Mouse (Mus musculus) lung, postnatal 0 days (tissue): ENCODE data around the gene Arhgap17. TPM values are rescaled to one million over a fixed set of nuclear protein-coding genes. Genes with fewer than 3 reads are reported as not detected.

Experiments used
- ATAC-seq: fragments of 200-750 bp; cut with Nextera tagmentation; 2 replicates; pipeline ENCODE4 v1.8.0; 2017; ENCODE audit warnings: moderate library complexity
- DNase-seq: peaks from one replicate; pipeline ENCODE4 v3.0.0-alpha.2; 2016; ENCODE audit warnings: low spot score
- H3K27ac ChIP-seq: fragments of 300-500 bp; sonication (generic); 2 replicates; pipeline ENCODE4 v1.5.1; 2014; ENCODE audit warnings: antibody characterized with exemption, mild to moderate bottlenecking, low read length, mixed read lengths
- H3K27me3 ChIP-seq: fragments of 300-500 bp; sonication (generic); replicated peaks from 2 replicates; pipeline ENCODE4 v1.6.1; 2014; ENCODE audit warnings: low read length, mixed read lengths; ENCODE audit not compliant: insufficient read depth
- H3K36me3 ChIP-seq: fragments of 300-500 bp; sonication (generic); 2 replicates; pipeline ENCODE4 v1.6.1; 2014; ENCODE audit warnings: low read length, mixed read lengths; ENCODE audit not compliant: insufficient read depth
- H3K4me1 ChIP-seq: fragments of 300-500 bp; sonication (generic); 2 replicates; pipeline ENCODE4 v1.6.1; 2014; ENCODE audit warnings: antibody characterized with exemption, low read depth, low read length, mixed read lengths; ENCODE audit not compliant: insufficient read depth
- H3K4me2 ChIP-seq: fragments of 300-500 bp; sonication (generic); replicated peaks from 2 replicates; pipeline ENCODE4 v1.6.1; 2014; ENCODE audit warnings: low read depth, mild to moderate bottlenecking, low read length, moderate library complexity, mixed read lengths
- H3K4me3 ChIP-seq: fragments of 300-500 bp; sonication (generic); 2 replicates; pipeline ENCODE4 v1.5.1; 2014; ENCODE audit warnings: low read depth, low read length
- H3K9ac ChIP-seq: fragments of 300-500 bp; sonication (generic); replicated peaks from 2 replicates; pipeline ENCODE4 v1.6.1; 2014; ENCODE audit warnings: low read depth, mild to moderate bottlenecking
- H3K9me3 ChIP-seq: fragments of 300-500 bp; sonication (generic); 2 replicates; pipeline ENCODE4 v1.6.1; 2016; ENCODE audit warnings: low read length, mixed read lengths
- CTCF ChIP-seq: IDR thresholded peaks from 2 replicates; pipeline ENCODE4 v1.5.1; 2016; ENCODE audit warnings: antibody characterized with exemption, mild to moderate bottlenecking
- EP300 ChIP-seq: IDR thresholded peaks from 2 replicates; pipeline ENCODE4 v1.6.1; 2016; ENCODE audit warnings: antibody characterized with exemption, mild to moderate bottlenecking, control low read depth
- WGBS: fragments of 180-500 bp; shearing (Covaris S2); extraction: QIAGEN DNeasy Blood & Tissue Kit; methylation state at CpG from one replicate; pipeline ENCODE4 v1.1.7; 2014; 5-methylcytosine and 5-hydroxymethylcytosine counted together
- polyA plus RNA-seq: library from polyadenylated mRNA; unstranded; fragments of >200 nt; fragmentation: Nextera tagmentation; extraction: Ambion mirVana; gene quantifications from 2 replicates; pipeline ENCODE4 v1.2.1, GENCODE M21; 2015

Arhgap17 gene
- polyA plus RNA-seq, 1 experiment from 2014 or later, result 14.5 TPM

GRCm38 (mm10) chr7:123406988-123407387 is 37.3 kb upstream of the Arhgap17 start:
- Histone ChIP-seq H3K9me3 (no peaks in the 10 kb centered on the region), H3K36me3 (peaks cover 19% of the 10 kb centered on the region), H3K4me1 (no peaks in the 10 kb centered on the region), H3K27me3 (no peaks in the 10 kb centered on the region), H3K4me3 (no peak overlapping the region), H3K9ac (no peak overlapping the region), H3K27ac (no peak overlapping the region), H3K4me2 (no peak overlapping the region)
- 82% methylated on average over 4 of the region's 4 CpGs for WGBS
- TF ChIP-seq CTCF, result no peak
- TF ChIP-seq EP300, result no peak
- DNase-seq (no peak), ATAC-seq (no peak)

GRCm38 (mm10) chr7:123405619-123406018 is 35.9 kb upstream of the Arhgap17 start:
- H3K36me3 ChIP-seq, result peaks cover 19% of the 10 kb centered on the region
- no peak overlapping the region for H3K9ac ChIP-seq
- H3K4me1 ChIP-seq, result no peaks in the 10 kb centered on the region
- WGBS, result 59% methylated on average over 3 of the region's 3 CpGs
- DNase-seq, result no peak
- H3K4me2 ChIP-seq, result no peak overlapping the region
- no peak overlapping the region for H3K27ac ChIP-seq
- H3K27me3 ChIP-seq, result no peaks in the 10 kb centered on the region
- no peak for ATAC-seq
- H3K4me3 ChIP-seq, result no peak overlapping the region
- H3K9me3 ChIP-seq, result no peaks in the 10 kb centered on the region
- no peak for TF ChIP-seq EP300
- no peak for TF ChIP-seq CTCF

GRCm38 (mm10) chr7:123404198-123404597 is 34.5 kb upstream of the Arhgap17 start:
- DNase-seq (no peak), ATAC-seq (no peak)
- Histone ChIP-seq H3K27me3 (no peaks in the 10 kb centered on the region), H3K4me2 (no peak overlapping the region), H3K9me3 (no peaks in the 10 kb centered on the region), H3K27ac (no peak overlapping the region), H3K4me1 (no peaks in the 10 kb centered on the region), H3K4me3 (no peak overlapping the region), H3K36me3 (peaks cover 19% of the 10 kb centered on the region; the same call in 1 of the 2 replicates), H3K9ac (no peak overlapping the region)
- WGBS, result 85% methylated on average over 6 of the region's 6 CpGs
- TF ChIP-seq CTCF (no peak), EP300 (no peak)

- peaks cover 18% of the 10 kb centered on the region; the same call in 1 of the 2 replicates for H3K36me3 ChIP-seq
- H3K4me2 ChIP-seq, result no peak overlapping the region
- H3K4me1 ChIP-seq, result no peaks in the 10 kb centered on the region
- no peaks in the 10 kb centered on the region for H3K9me3 ChIP-seq
- DNase-seq (no peak), ATAC-seq (no peak)
- 70% methylated on average over 3 of the region's 3 CpGs for WGBS
- H3K4me3 ChIP-seq, result no peak overlapping the region
- no peak overlapping the region for H3K9ac ChIP-seq
- no peaks in the 10 kb centered on the region for H3K27me3 ChIP-seq
- no peak overlapping the region for H3K27ac ChIP-seq
- TF ChIP-seq CTCF (no peak), EP300 (no peak)
Observed at GRCm38 (mm10) chr7:123401121-123401520, 31.4 kb upstream of the Arhgap17 start.

- 83% methylated on average over 4 of the region's 4 CpGs for WGBS
- Histone ChIP-seq H3K4me2 (no peak overlapping the region), H3K36me3 (peaks cover 7% of the 10 kb centered on the region; the same call in 1 of the 2 replicates), H3K27me3 (no peaks in the 10 kb centered on the region), H3K4me3 (no peak overlapping the region), H3K9me3 (no peaks in the 10 kb centered on the region), H3K9ac (no peak overlapping the region), H3K4me1 (no peaks in the 10 kb centered on the region), H3K27ac (no peak overlapping the region)
- DNase-seq (no peak), ATAC-seq (no peak)
- TF ChIP-seq EP300 (no peak), CTCF (no peak)
Observed at GRCm38 (mm10) chr7:123399286-123399685, 29.6 kb upstream of the Arhgap17 start.

GRCm38 (mm10) chr7:123398828-123399227 is 29.1 kb upstream of the Arhgap17 start:
- Histone ChIP-seq H3K9me3 (no peaks in the 10 kb centered on the region), H3K36me3 (peaks cover 4% of the 10 kb centered on the region; the same call in 1 of the 2 replicates), H3K4me3 (no peak overlapping the region), H3K27me3 (no peaks in the 10 kb centered on the region), H3K27ac (no peak overlapping the region), H3K4me1 (no peaks in the 10 kb centered on the region), H3K4me2 (no peak overlapping the region), H3K9ac (no peak overlapping the region)
- TF ChIP-seq CTCF (peak; percentile 85), EP300 (no peak)
- 23% methylated on average over 7 of the region's 7 CpGs for WGBS
- ATAC-seq, result peak; percentile 59; the same call in 1 of the 2 replicates
- DNase-seq, result peak; percentile 88

- Histone ChIP-seq H3K9me3 (no peaks in the 10 kb centered on the region), H3K4me2 (no peak overlapping the region), H3K27me3 (no peaks in the 10 kb centered on the region), H3K36me3 (no peaks in the 10 kb centered on the region), H3K4me3 (no peak overlapping the region), H3K9ac (no peak overlapping the region), H3K27ac (no peak overlapping the region), H3K4me1 (no peaks in the 10 kb centered on the region)
- ATAC-seq (no peak), DNase-seq (no peak)
- 90% methylated on average over 8 of the region's 8 CpGs for WGBS
- TF ChIP-seq EP300 (no peak), CTCF (no peak)
Observed at GRCm38 (mm10) chr7:123397931-123398330, 28.2 kb upstream of the Arhgap17 start.
